Mouse (Mus musculus) heart, postnatal 0 days (tissue): ENCODE data around the gene Ndrg3. TPM values are rescaled to one million over a fixed set of nuclear protein-coding genes. Genes with fewer than 3 reads are reported as not detected.

Experiments
- ATAC-seq: fragments of 200-750 bp; cut with Nextera tagmentation; 2 replicates; pipeline ENCODE4 v1.8.0; 2017; ENCODE audit warnings: low read depth, moderate number of reproducible peaks, moderate library complexity; ENCODE audit not compliant: insufficient read depth
- DNase-seq: peaks from one replicate; pipeline ENCODE4 v3.0.0-alpha.2; 2016; ENCODE audit warnings: low spot score
- H3K27ac ChIP-seq: fragments of 300-500 bp; sonication (generic); 2 replicates; pipeline ENCODE4 v1.5.1; 2014; ENCODE audit warnings: low read depth, mild to moderate bottlenecking
- H3K27me3 ChIP-seq: fragments of 300-500 bp; sonication (generic); 2 replicates; pipeline ENCODE4 v1.6.1; 2014; ENCODE audit warnings: low read length, mixed read lengths; ENCODE audit not compliant: control insufficient read depth, insufficient read depth
- H3K36me3 ChIP-seq: fragments of 300-500 bp; sonication (generic); replicated peaks from 2 replicates; pipeline ENCODE4 v1.6.1; 2014; ENCODE audit warnings: low read length, mixed read lengths; ENCODE audit not compliant: control insufficient read depth, insufficient read depth
- H3K4me1 ChIP-seq: fragments of 300-500 bp; sonication (generic); 2 replicates; pipeline ENCODE4 v1.6.1; 2014; ENCODE audit warnings: antibody characterized with exemption; ENCODE audit not compliant: control insufficient read depth, insufficient read depth
- H3K4me2 ChIP-seq: fragments of 300-500 bp; sonication (generic); 2 replicates; pipeline ENCODE4 v1.6.1; 2014; ENCODE audit warnings: low read depth, mild to moderate bottlenecking, low read length, moderate library complexity
- H3K4me3 ChIP-seq: fragments of 300-500 bp; sonication (generic); 2 replicates; pipeline ENCODE4 v1.5.1; 2014; ENCODE audit warnings: low read depth, low read length
- H3K9ac ChIP-seq: fragments of 300-500 bp; sonication (generic); replicated peaks from 2 replicates; pipeline ENCODE4 v1.6.1; 2014; ENCODE audit warnings: low read depth, low read length, mixed read lengths
- H3K9me3 ChIP-seq: fragments of 300-500 bp; sonication (generic); replicated peaks from 2 replicates; pipeline ENCODE4 v1.6.1; 2016; ENCODE audit warnings: low read length; ENCODE audit not compliant: control insufficient read depth
- CTCF ChIP-seq: IDR thresholded peaks from 2 replicates; pipeline ENCODE4 v1.5.1; 2016; ENCODE audit warnings: antibody characterized with exemption, control low read depth, low read depth
- EP300 ChIP-seq: IDR thresholded peaks from 2 replicates; pipeline ENCODE4 v1.6.1; 2016; ENCODE audit warnings: antibody characterized with exemption, low read depth
- WGBS: fragments of 180-500 bp; shearing (Covaris S2); extraction: QIAGEN DNeasy Blood & Tissue Kit; methylation state at CpG from one replicate; pipeline ENCODE4 v1.1.7; 2014; 5-methylcytosine and 5-hydroxymethylcytosine counted together
- polyA plus RNA-seq: library from polyadenylated mRNA; unstranded; fragments of >200 nt; fragmentation: Nextera tagmentation; extraction: Ambion mirVana; gene quantifications from 2 replicates; pipeline ENCODE4 v1.2.1, GENCODE M21; 2015
- total RNA-seq: library from RNA; depleted of rRNA; stranded (reverse); fragments of >200 nt; gene quantifications from 2 replicates; pipeline ENCODE4 v1.2.3, GENCODE M21; 2014; ENCODE audit warnings: low replicate concordance

The Ndrg3 gene
- total and polyA plus RNA-seq, 2 experiments from 2014 or later = 16.2 to 27.2 TPM

- DNase-seq (peak; percentile 4), ATAC-seq (no peak)
- no peak for TF ChIP-seq CTCF
- TF ChIP-seq EP300 = no peak
- 7% methylated on average over 16 of the region's 16 CpGs for WGBS
- Histone ChIP-seq H3K27ac (peak overlapping the region; percentile 44; the same call in 1 of the 2 replicates), H3K27me3 (no peaks in the 10 kb centered on the region), H3K36me3 (peaks cover 15% of the 10 kb centered on the region), H3K9me3 (no peaks in the 10 kb centered on the region), H3K4me2 (peak overlapping the region; percentile 91), H3K4me3 (peak overlapping the region; percentile 87), H3K9ac (peak overlapping the region; percentile 75), H3K4me1 (peaks cover 14% of the 10 kb centered on the region; the same call in 1 of the 2 replicates)
These were observed 977 bp downstream of the Ndrg3 start for GRCm38 (mm10) chr2:156990727-156991431.

GRCm38 (mm10) chr2:156987316-156987715, 4.5 kb downstream of the Ndrg3 start:
- ATAC-seq = no peak
- H3K9me3 ChIP-seq = no peaks in the 10 kb centered on the region

GRCm38 (mm10) chr2:156982864-156983263, 9.0 kb downstream of the Ndrg3 start:
- no peak overlapping the region; the same call in 1 of the 2 replicates for H3K4me2 ChIP-seq
- no peaks in the 10 kb centered on the region for H3K27me3 ChIP-seq
- no peak for TF ChIP-seq CTCF
- no peak for TF ChIP-seq EP300
- no peak overlapping the region for H3K4me3 ChIP-seq
- peak overlapping the region; percentile 80 for H3K27ac ChIP-seq
- peak; percentile 60; the same call in 1 of the 2 replicates for ATAC-seq
- no peaks in the 10 kb centered on the region for H3K36me3 ChIP-seq
- DNase-seq = peak; percentile 36
- no peak overlapping the region for H3K9ac ChIP-seq
- WGBS = 16% methylated on average over 2 of the region's 2 CpGs
- H3K4me1 ChIP-seq = peaks cover 13% of the 10 kb centered on the region; the same call in 1 of the 2 replicates
- no peaks in the 10 kb centered on the region for H3K9me3 ChIP-seq

More at GRCm38 (mm10) chr2:156987316-156987715, 4.5 kb downstream of the Ndrg3 start:
- DNase-seq = peak; percentile 4
- H3K36me3 ChIP-seq = no peaks in the 10 kb centered on the region
- no peak overlapping the region for H3K4me3 ChIP-seq
- 67% methylated on average over 3 of the region's 3 CpGs for WGBS
- no peak overlapping the region for H3K4me2 ChIP-seq
- H3K9ac ChIP-seq = no peak overlapping the region
- H3K27ac ChIP-seq = no peak overlapping the region
- H3K4me1 ChIP-seq = peaks cover 23% of the 10 kb centered on the region; the same call in 1 of the 2 replicates
- H3K27me3 ChIP-seq = no peaks in the 10 kb centered on the region
- TF ChIP-seq EP300 = no peak
- TF ChIP-seq CTCF = no peak

- H3K27me3 ChIP-seq = no peaks in the 10 kb centered on the region
- DNase-seq (no peak), ATAC-seq (no peak)
- no peak overlapping the region for H3K4me3 ChIP-seq
- no peak overlapping the region for H3K27ac ChIP-seq
- H3K4me2 ChIP-seq = no peak overlapping the region
- H3K4me1 ChIP-seq = peaks cover 15% of the 10 kb centered on the region
- no peaks in the 10 kb centered on the region for H3K36me3 ChIP-seq
- 87% methylated on average over 4 of the region's 4 CpGs for WGBS
- H3K9me3 ChIP-seq = no peaks in the 10 kb centered on the region
- TF ChIP-seq CTCF = no peak
- no peak for TF ChIP-seq EP300
- no peak overlapping the region for H3K9ac ChIP-seq
These were observed 10.6 kb downstream of the Ndrg3 start for GRCm38 (mm10) chr2:156981291-156981690.

GRCm38 (mm10) chr2:156980059-156980458, 11.8 kb downstream of the Ndrg3 start:
- Histone ChIP-seq H3K27me3 (no peaks in the 10 kb centered on the region), H3K36me3 (no peaks in the 10 kb centered on the region), H3K9ac (no peak overlapping the region), H3K4me3 (no peak overlapping the region), H3K4me1 (peaks cover 19% of the 10 kb centered on the region), H3K27ac (no peak overlapping the region), H3K4me2 (no peak overlapping the region), H3K9me3 (no peaks in the 10 kb centered on the region)
- no peak for TF ChIP-seq EP300
- no peak for TF ChIP-seq CTCF
- WGBS = 58% methylated on average over 2 of the region's 2 CpGs
- no peak for ATAC-seq
- DNase-seq = peak; percentile 4
